Mouse (Mus musculus) bone marrow, adult 2 months (tissue): ENCODE data around the gene Sly. TPM values are rescaled to one million over a fixed set of nuclear protein-coding genes. Genes with fewer than 3 reads are reported as not detected.
"Not testable (repeated sequence)": the region's sequence is repeated elsewhere in the genome, so short reads cannot be mapped to it uniquely, and the experiment has no call there.

Experiments used
- H3K27ac ChIP-seq: fragments of 200-500 bp; 2 replicates; pipeline ENCODE4 v1.5.1; 2012; ENCODE audit warnings: low read depth, mild to moderate bottlenecking, control low read depth, inconsistent platforms, low read length; ENCODE audit not compliant: control insufficient read depth, poor library complexity, insufficient read depth
- H3K4me1 ChIP-seq: fragments of 200-500 bp; 2 replicates; pipeline ENCODE4 v1.6.1; 2011; ENCODE audit warnings: low read length; ENCODE audit not compliant: control insufficient read depth, insufficient read depth
- H3K4me3 ChIP-seq: fragments of 200-500 bp; replicated peaks from 2 replicates; pipeline ENCODE3; 2011; ENCODE audit warnings: mild to moderate bottlenecking, low read depth, low read length, control low read depth; ENCODE audit not compliant: control insufficient read depth
- WGBS: fragments of 180-500 bp; shearing (Covaris S2); methylation state at CpG from one replicate; pipeline ENCODE4 v1.1.7; 2018; 5-methylcytosine and 5-hydroxymethylcytosine counted together
- polyA plus RNA-seq: library from polyadenylated mRNA; stranded (reverse); fragments of >200 nt; gene quantifications from 2 replicates; pipeline ENCODE4 v1.2.4, GENCODE M21; 2011; ENCODE audit warnings: low replicate concordance; ENCODE audit not compliant: missing spikeins, insufficient read depth, insufficient read length

The Sly gene
- polyA plus RNA-seq, result not detected in 2 replicates

GRCm38 (mm10) chrY:57186888-57187287 lies at the start of gene Sly:
Gene Sly, plus strand, starts transcription at chrY:57187188.
- not testable (repeated sequence) for H3K4me1 ChIP-seq, H3K27ac ChIP-seq, H3K4me3 ChIP-seq
- WGBS, result no CpG with 5 or more reads among the region's 5 CpGs
